Mouse (Mus musculus) lung, postnatal 4 days (tissue): ENCODE data around the gene Lrmda.

Experiments
- DNase-seq, 2 experiments: peaks; one replicate each; pipeline ENCODE4 v3.0.0; 2021

Lrmda gene

GRCm38 (mm10) chr14:22335101-22335820, 315.7 kb downstream of the Lrmda start:
- DNase-seq: no peak

- no peak for DNase-seq
Measured at GRCm38 (mm10) chr14:22339176-22339575, 319.7 kb downstream of the Lrmda start.

- DNase-seq: no peak
Measured at GRCm38 (mm10) chr14:22343357-22343756, 323.8 kb downstream of the Lrmda start.

GRCm38 (mm10) chr14:22345248-22345647, 325.7 kb downstream of the Lrmda start:
- DNase-seq: no peak

- no peak for DNase-seq
Measured at GRCm38 (mm10) chr14:22353626-22354025, 334.1 kb downstream of the Lrmda start.

GRCm38 (mm10) chr14:22354769-22355574, 335.5 kb downstream of the Lrmda start:
- no peak for DNase-seq

GRCm38 (mm10) chr14:22357991-22358503, 338.5 kb downstream of the Lrmda start:
- peak; percentile 15 to 77 for DNase-seq

- DNase-seq: peak; percentile 13 to 45
Measured at GRCm38 (mm10) chr14:22364010-22364748, 344.7 kb downstream of the Lrmda start.

- DNase-seq: peak in 1 of 2 experiments; percentile 9
Measured at GRCm38 (mm10) chr14:22364771-22365355, 345.4 kb downstream of the Lrmda start.

- no peak for DNase-seq
Measured at GRCm38 (mm10) chr14:22367615-22368014, 348.1 kb downstream of the Lrmda start.

GRCm38 (mm10) chr14:22371136-22371535, 351.6 kb downstream of the Lrmda start:
- DNase-seq: peak; percentile 5 to 34

- no peak for DNase-seq
Measured at GRCm38 (mm10) chr14:22372666-22373360, 353.3 kb downstream of the Lrmda start.

- DNase-seq: no peak
Measured at GRCm38 (mm10) chr14:22373361-22373745, 353.8 kb downstream of the Lrmda start.

- DNase-seq: no peak
Measured at GRCm38 (mm10) chr14:22377148-22377547, 357.6 kb downstream of the Lrmda start.

- DNase-seq: no peak
Measured at GRCm38 (mm10) chr14:22382101-22382500, 362.6 kb downstream of the Lrmda start.

- no peak for DNase-seq
Measured at GRCm38 (mm10) chr14:22393616-22394015, 374.1 kb downstream of the Lrmda start.

- DNase-seq: no peak
Measured at GRCm38 (mm10) chr14:22402411-22402810, 382.9 kb downstream of the Lrmda start.

GRCm38 (mm10) chr14:22406623-22407022, 387.1 kb downstream of the Lrmda start:
- DNase-seq: peak; percentile 13 to 51

GRCm38 (mm10) chr14:22410826-22411225, 391.3 kb downstream of the Lrmda start:
- DNase-seq: no peak

GRCm38 (mm10) chr14:22413220-22413619, 393.7 kb downstream of the Lrmda start:
- DNase-seq: no peak

- no peak for DNase-seq
Measured at GRCm38 (mm10) chr14:22417706-22418105, 398.2 kb downstream of the Lrmda start.

GRCm38 (mm10) chr14:22421668-22422067, 402.2 kb downstream of the Lrmda start:
- DNase-seq: no peak
